Mouse (Mus musculus): ENCODE data around the gene Olfr691. TPM values are rescaled to one million over a fixed set of nuclear protein-coding genes. Genes with fewer than 3 reads are reported as not detected.
"Not testable (repeated sequence)": the region's sequence is repeated elsewhere in the genome, so short reads cannot be mapped to it uniquely, and the experiment has no call there.

The Olfr691 gene
- not detected in 2 replicates for total RNA-seq (2015; ENCODE audit: low replicate concordance)
- not detected in 2 replicates for total RNA-seq (2017; ENCODE audit: low replicate concordance)

GRCm38 (mm10) chr7:105342170-105342569, at the start of gene Olfr691:
Olfr691 (minus strand) TSS chr7:105342270.
- no peak for ATAC-seq (replicated peaks; ENCODE audit: low FRiP score, poor library complexity, severe bottlenecking)

GRCm38 (mm10) chr7:105390236-105390635, 48.2 kb upstream of the Olfr691 start:
- no peak for ATAC-seq (replicated peaks; ENCODE audit: low FRiP score, poor library complexity, severe bottlenecking)

- no peak for ATAC-seq (replicated peaks; ENCODE audit: low FRiP score, poor library complexity, severe bottlenecking)
Observed at GRCm38 (mm10) chr7:105387696-105388095, 45.6 kb upstream of the Olfr691 start.

- no peak for ATAC-seq (replicated peaks; ENCODE audit: low FRiP score, poor library complexity, severe bottlenecking)
Observed at GRCm38 (mm10) chr7:105380329-105380728, 38.3 kb upstream of the Olfr691 start.

- no peak for ATAC-seq (replicated peaks; ENCODE audit: low FRiP score, poor library complexity, severe bottlenecking)
Observed at GRCm38 (mm10) chr7:105374866-105375265, 32.8 kb upstream of the Olfr691 start, which contains the start of gene Gm5901. Gm5901 (plus strand) TSS chr7:105375038.

- no peak for ATAC-seq (replicated peaks; ENCODE audit: low FRiP score, poor library complexity, severe bottlenecking)
Observed at GRCm38 (mm10) chr7:105373976-105374375, 31.9 kb upstream of the Olfr691 start.

GRCm38 (mm10) chr7:105373509-105373908, 31.4 kb upstream of the Olfr691 start:
- no peak for ATAC-seq (replicated peaks; ENCODE audit: low FRiP score, poor library complexity, severe bottlenecking)

- ATAC-seq (replicated peaks; ENCODE audit: low FRiP score, poor library complexity, severe bottlenecking), result no peak
Observed at GRCm38 (mm10) chr7:105372912-105373311, 30.8 kb upstream of the Olfr691 start.

GRCm38 (mm10) chr7:105368521-105368920, 26.5 kb upstream of the Olfr691 start:
- ATAC-seq (replicated peaks; ENCODE audit: low FRiP score, poor library complexity, severe bottlenecking), result no peak

GRCm38 (mm10) chr7:105367930-105368329, 25.9 kb upstream of the Olfr691 start, which contains the start of gene Olfr692:
Olfr692 (plus strand) TSS chr7:105368230.
- ATAC-seq (replicated peaks; ENCODE audit: low FRiP score, poor library complexity, severe bottlenecking), result no peak

GRCm38 (mm10) chr7:105367268-105367667, 25.2 kb upstream of the Olfr691 start:
- ATAC-seq (replicated peaks; ENCODE audit: low FRiP score, poor library complexity, severe bottlenecking), result no peak

GRCm38 (mm10) chr7:105361713-105362112, 19.6 kb upstream of the Olfr691 start:
- no peak for ATAC-seq (replicated peaks; ENCODE audit: low FRiP score, poor library complexity, severe bottlenecking)

- not testable (repeated sequence) for ATAC-seq (replicated peaks; ENCODE audit: low FRiP score, poor library complexity, severe bottlenecking)
Observed at GRCm38 (mm10) chr7:105356487-105356886, 14.4 kb upstream of the Olfr691 start.

- not testable (repeated sequence) for ATAC-seq (replicated peaks; ENCODE audit: low FRiP score, poor library complexity, severe bottlenecking)
Observed at GRCm38 (mm10) chr7:105356064-105356463, 14.0 kb upstream of the Olfr691 start.

GRCm38 (mm10) chr7:105342752-105343151, 682 bp upstream of the Olfr691 start:
- no peak for ATAC-seq (replicated peaks; ENCODE audit: low FRiP score, poor library complexity, severe bottlenecking)

GRCm38 (mm10) chr7:105334004-105334403, 8.1 kb downstream of the Olfr691 start, which contains the start of gene Olfr690:
Olfr690 (minus strand) TSS chr7:105334104.
- no peak for ATAC-seq (replicated peaks; ENCODE audit: low FRiP score, poor library complexity, severe bottlenecking)

GRCm38 (mm10) chr7:105325302-105325701, 16.8 kb downstream of the Olfr691 start:
- ATAC-seq (replicated peaks; ENCODE audit: low FRiP score, poor library complexity, severe bottlenecking), result no peak

- ATAC-seq (replicated peaks; ENCODE audit: low FRiP score, poor library complexity, severe bottlenecking), result no peak
Observed at GRCm38 (mm10) chr7:105310865-105311264, 31.2 kb downstream of the Olfr691 start, which contains the start of gene Olfr689. Olfr689 (plus strand) TSS chr7:105311165.

GRCm38 (mm10) chr7:105290051-105290450, 52.0 kb downstream of the Olfr691 start:
- ATAC-seq (replicated peaks; ENCODE audit: low FRiP score, poor library complexity, severe bottlenecking), result no peak

GRCm38 (mm10) chr7:105287795-105288194, 54.3 kb downstream of the Olfr691 start, which contains the start of gene Olfr688:
Olfr688 (plus strand) TSS chr7:105288095.
- ATAC-seq (replicated peaks; ENCODE audit: low FRiP score, poor library complexity, severe bottlenecking), result no peak
